Mouse (Mus musculus) layer of hippocampus, postnatal 10 days (tissue): ENCODE results near the gene Cenpn. TPM values are rescaled to one million over a fixed set of nuclear protein-coding genes. Genes with fewer than 3 reads are reported as not detected.
A peak's percentile ranks its signal among the peaks of the same experiment; 100 is the strongest.

Experiments
- DNase-seq, 2 experiments: peaks; one replicate each; pipeline ENCODE4 v3.0.0; 2021; ENCODE audit warnings: low spot score in 2 of 2
- total RNA-seq, 2 experiments: library from RNA; stranded (reverse); gene quantifications; 2 replicates each; pipeline ENCODE4 v1.2.3; 2021

Cenpn gene
- total RNA-seq, 2 experiments from 2014 or later = 2.3 to 2.6 TPM

GRCm38 (mm10) chr8:116942284-116943058 is 20.9 kb downstream of the Cenpn start:
- DNase-seq = no peak

- DNase-seq = peak; percentile 77 to 88
Observed at GRCm38 (mm10) chr8:116943161-116943554, 21.6 kb downstream of the Cenpn start, which contains the start of gene Atmin. TSS of gene Atmin (plus strand) at chr8:116943393.

DNA sequence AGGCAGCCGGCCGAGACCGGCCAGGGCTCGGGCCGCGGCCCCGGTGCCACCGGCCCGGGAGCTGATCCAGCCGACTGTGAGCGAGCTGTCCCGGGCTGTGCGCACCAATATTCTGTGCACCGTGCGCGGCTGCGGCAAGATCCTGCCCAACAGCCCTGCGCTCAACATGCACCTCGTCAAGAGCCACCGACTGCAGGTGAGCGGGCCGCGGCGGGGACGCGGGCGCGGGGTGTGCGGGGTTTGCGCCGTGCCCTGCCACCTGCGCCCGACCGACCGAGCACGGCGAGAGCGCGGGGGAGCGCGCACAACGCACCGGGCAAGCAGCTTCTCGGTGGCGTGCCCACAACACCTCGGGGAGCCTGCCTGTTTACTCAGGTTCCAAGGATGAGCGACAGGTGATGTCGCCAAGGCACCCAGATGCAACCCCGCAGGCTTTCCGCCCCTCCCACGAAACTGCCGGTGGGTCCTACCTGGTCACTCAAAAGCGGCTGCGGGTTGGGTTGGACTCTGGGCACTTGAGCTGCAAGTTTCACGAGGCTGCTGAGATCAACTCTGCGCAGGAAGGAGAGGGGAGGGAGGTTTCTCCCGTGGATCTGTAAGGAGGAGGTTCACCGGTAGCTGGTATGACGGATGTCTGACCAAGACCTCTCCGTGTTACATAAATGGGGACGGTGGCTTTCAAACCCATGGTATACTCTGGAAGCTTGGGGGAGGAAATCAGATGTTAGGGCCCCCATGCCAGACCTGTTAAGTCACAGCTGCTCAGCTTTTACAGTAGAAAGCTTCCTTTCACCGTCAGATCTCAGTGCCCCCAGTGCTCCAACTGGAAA is 22.2 kb downstream of the Cenpn start:
- DNase-seq = peak in 1 of 2 experiments; percentile 24

- DNase-seq = no peak
Observed at GRCm38 (mm10) chr8:116944385-116944696, 22.8 kb downstream of the Cenpn start.

GRCm38 (mm10) chr8:116945169-116945910 is 23.8 kb downstream of the Cenpn start:
- DNase-seq = no peak

DNA sequence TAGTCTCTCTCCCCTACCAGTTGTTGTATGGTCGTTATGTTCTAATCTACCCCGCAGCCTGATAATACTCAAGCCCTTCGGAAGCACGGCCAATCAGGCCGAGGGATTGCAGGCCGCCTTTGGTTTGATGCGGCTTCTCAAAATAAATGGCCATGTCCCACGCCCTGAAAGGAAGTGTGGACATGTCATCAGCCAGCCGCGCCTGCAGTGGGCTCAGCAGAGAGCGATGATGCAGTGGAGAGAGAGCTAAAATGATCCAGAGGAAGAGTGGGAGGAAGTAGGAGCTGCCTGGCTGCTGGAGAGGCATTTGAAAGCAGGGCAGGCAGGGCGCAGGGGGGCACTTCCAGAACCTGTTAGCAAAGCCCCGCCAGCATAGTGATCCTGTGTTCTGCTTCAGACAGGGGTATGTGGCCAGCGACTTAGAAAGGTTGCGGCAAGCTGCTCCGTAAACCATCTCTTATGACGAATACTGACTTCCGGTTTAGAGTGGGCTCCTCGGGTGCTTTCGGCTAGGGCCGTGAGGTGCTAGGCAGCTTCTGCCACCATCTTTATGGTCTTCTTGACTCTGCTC is 24.8 kb downstream of the Cenpn start:
- no peak for DNase-seq

GRCm38 (mm10) chr8:116946851-116947250 is 25.3 kb downstream of the Cenpn start:
- no peak for DNase-seq

GRCm38 (mm10) chr8:116947589-116947988 is 26.1 kb downstream of the Cenpn start:
- DNase-seq = no peak

DNA sequence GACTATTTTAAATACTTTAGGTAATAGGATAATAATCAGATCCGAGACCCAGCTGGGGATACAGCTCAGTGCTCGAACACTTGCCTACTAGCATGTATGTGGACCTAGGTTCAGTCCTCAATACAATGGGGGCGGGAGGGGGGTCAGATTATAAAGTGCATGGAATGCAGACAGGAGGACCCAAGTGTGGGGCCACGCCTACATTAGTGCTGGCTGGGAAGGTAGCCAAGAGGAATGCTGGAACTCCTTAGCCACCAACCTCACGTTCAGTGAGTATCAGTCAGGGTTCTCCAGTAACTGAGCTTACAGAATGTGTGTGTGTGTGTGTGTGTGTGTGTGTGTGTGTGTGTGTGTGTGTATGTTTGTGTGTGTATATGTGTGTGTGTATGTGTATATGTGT is 29.8 kb downstream of the Cenpn start:
- DNase-seq = no peak

DNA sequence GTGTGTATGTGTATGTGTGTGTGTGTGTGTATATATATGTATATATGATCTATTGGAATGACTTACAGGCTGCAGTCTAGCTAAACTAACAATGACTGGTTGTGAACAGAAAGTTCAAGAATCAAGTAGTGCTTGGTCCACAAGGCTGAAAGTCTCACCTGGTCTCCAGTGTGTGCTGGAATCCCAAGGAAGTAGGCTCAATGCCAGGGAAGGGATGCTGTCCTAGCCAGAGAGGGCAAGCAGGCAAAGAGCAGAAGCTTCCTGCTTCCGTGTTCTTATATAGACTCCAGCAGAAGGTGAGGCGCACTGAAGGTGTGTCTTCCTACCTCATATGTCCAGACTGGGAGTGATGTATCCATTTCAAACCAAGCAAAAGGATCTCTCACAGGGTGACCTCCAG is 30.2 kb downstream of the Cenpn start:
- no peak for DNase-seq

- DNase-seq = no peak
Observed at GRCm38 (mm10) chr8:116952428-116952827, 30.9 kb downstream of the Cenpn start.

DNA sequence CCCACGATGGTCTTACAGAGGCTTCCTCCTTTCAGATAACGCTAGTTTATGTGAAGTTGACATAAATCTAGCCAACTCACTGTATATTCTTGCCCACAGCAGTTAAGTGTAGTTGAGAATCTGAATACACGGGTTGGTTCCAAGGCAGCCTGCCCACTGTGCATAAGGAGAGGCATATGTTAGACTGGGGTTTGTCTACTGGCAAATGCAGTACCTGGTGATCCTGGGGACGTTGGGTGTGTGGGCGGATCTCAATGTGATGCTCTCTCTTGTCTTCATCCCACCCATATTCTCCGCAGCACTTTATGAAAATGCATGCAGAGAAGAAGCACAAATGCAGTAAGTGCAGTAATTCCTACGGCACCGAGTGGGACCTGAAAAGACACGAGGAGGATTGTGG is 32.9 kb downstream of the Cenpn start:
- peak in 1 of 2 experiments; percentile 40 for DNase-seq

DNA sequence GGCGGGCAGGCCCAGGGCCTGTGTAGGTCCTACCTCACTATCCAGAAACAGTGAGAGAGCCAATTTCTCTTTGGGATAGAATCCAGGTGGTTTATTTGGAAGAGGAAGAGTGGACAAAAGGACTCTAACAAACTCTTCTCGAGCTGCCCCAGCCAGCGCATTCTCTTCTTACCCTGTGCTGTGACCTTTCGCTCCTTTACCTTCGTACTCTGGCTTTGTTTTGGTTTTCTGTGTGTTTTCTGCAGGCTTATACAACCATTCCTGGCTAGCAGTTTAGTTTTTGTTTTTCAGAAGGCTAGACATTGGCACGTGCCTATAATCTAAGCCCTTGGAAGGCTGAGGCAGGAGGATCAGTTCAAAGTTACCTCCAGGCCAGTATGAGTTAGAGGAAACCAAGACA is 48.0 kb downstream of the Cenpn start:
- no peak for DNase-seq

GRCm38 (mm10) chr8:116975066-116975465 is 53.5 kb downstream of the Cenpn start:
- no peak for DNase-seq

GRCm38 (mm10) chr8:116975606-116976005 is 54.1 kb downstream of the Cenpn start:
- DNase-seq = no peak

DNA sequence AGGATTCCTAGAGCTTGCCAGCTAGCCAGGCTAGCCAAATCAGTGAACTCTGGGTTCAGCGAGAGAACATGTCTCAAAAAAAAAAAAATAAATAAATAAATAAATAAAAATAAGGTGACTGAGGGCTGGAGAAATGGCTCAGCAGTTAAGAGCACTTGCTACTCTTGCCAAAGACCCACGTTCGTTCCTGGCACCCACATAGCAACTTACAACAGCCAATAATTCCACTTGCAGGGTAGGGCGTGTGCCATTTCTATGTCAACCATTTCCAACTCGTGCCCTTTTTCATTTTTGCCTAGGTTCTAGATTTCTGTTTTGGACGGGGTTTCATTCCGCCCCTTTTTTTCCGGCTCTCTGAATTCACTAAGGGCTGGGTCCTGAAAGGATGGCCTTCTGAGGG is 56.5 kb downstream of the Cenpn start:
- peak in 1 of 2 experiments; percentile 14 for DNase-seq

DNA sequence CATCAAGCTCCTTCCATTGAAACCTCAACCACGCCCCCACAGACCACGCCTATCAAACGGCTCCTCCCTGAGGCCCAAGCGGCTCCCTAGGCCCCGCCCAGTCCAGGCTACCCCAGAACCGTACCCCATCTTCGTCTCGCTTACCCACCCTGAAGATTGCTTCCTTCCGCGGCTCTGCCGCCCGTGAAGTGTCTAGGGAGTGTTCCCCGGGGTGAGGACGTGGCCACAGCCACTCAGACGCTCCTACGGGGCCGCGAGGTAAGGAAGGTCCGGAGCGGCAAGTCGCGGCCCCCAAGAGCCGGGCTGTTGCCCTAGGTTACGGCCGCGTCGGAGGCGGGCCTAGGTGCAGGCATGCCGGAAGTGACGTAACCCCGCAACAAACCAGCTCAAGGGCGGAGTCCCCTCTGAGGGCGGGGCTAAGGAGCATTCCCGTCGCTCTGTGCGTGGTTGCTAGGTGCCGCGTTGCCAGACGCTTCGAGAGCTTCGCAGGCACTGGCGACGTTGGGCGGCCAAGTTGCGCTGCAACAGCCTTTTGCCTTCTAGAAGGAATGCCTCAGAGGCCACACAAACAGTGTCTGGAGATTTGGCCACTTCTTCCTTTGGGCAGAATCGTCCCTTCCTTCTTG is 57.2 kb downstream of the Cenpn start, which contains the start of gene 1700030J22Rik:
1700030J22Rik (minus strand) TSS at position 329 of the 626 bp plus-strand sequence.
- DNase-seq = peak; percentile 96 to 97

DNA sequence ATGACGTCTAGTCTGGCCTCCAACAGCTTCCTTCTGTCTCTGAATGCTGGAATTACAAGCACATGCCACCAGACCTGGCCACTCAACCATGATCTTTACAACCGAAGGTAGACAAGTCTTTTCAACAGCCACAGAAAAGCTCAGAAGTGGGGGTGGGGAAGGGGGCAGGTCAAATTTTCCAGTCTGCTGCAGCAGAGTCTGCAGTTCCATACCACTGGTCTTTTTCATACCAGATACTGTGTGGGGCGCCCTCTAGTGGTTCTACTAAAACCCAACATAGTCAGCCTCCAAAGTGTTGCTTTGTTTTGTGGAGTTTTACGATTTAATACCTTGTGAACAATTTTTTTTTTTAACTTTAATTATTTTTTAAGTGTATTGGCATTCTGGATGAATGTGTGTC is 58.6 kb downstream of the Cenpn start:
- peak; percentile 61 to 70 for DNase-seq

- no peak for DNase-seq
Observed at GRCm38 (mm10) chr8:116989842-116990241, 68.3 kb downstream of the Cenpn start.
